Mouse (Mus musculus) thymus, adult 2 months (tissue): ENCODE measurements at regions not wholly inside any gene's neighbourhood (a gene's known extent, or its start where the extent isn't known, plus 50 kb on each side); places are given as distances from the start of the nearest gene placed in this dataset.

Experiments
- CTCF ChIP-seq: fragments of 200-500 bp; IDR thresholded peaks from 2 replicates; pipeline ENCODE4 v1.5.1; 2012; ENCODE audit warnings: mild to moderate bottlenecking, control low read depth, low read length, moderate library complexity, borderline replicate concordance; ENCODE audit not compliant: control insufficient read depth, poor library complexity, insufficient read depth; ENCODE audit errors: extremely low read depth
- POLR2A ChIP-seq: fragments of 200-500 bp; IDR thresholded peaks from 2 replicates; pipeline ENCODE4 v1.6.1; 2012; ENCODE audit warnings: mild to moderate bottlenecking, low read length, control low read depth, moderate library complexity; ENCODE audit not compliant: control insufficient read depth, poor library complexity, insufficient read depth; ENCODE audit errors: extremely low read depth

GRCm38 (mm10) chr11:64281781-64282180, 153.4 kb upstream of the Hs3st3a1 start:
- TF ChIP-seq POLR2A (no peak), CTCF (no peak)
